Mouse (Mus musculus) forebrain, postnatal 0 days (tissue): ENCODE data around the gene Aamp. TPM values are rescaled to one million over a fixed set of nuclear protein-coding genes. Genes with fewer than 3 reads are reported as not detected.

Source experiments
- ATAC-seq: fragments of 200-750 bp; cut with Nextera tagmentation; 2 replicates; pipeline ENCODE4 v1.8.0; 2017; ENCODE audit warnings: mild to moderate bottlenecking, moderate library complexity
- DNase-seq: peaks from one replicate; pipeline ENCODE4 v3.0.0-alpha.2; 2015
- H3K27ac ChIP-seq: fragments of 300-500 bp; sonication (generic); 2 replicates; pipeline ENCODE4 v1.5.1; 2014; ENCODE audit warnings: low read depth, mild to moderate bottlenecking, antibody characterized with exemption, low read length, moderate library complexity, mixed read lengths
- H3K27me3 ChIP-seq: fragments of 300-500 bp; sonication (generic); 2 replicates; pipeline ENCODE4 v1.6.1; 2014; ENCODE audit warnings: mild to moderate bottlenecking, low read length, mixed read lengths; ENCODE audit not compliant: insufficient read depth
- H3K36me3 ChIP-seq: fragments of 300-500 bp; sonication (generic); 2 replicates; pipeline ENCODE4 v1.6.1; 2014; ENCODE audit warnings: mild to moderate bottlenecking, moderate library complexity; ENCODE audit not compliant: insufficient read depth
- H3K4me1 ChIP-seq: fragments of 300-500 bp; sonication (generic); 2 replicates; pipeline ENCODE4 v1.6.1; 2014; ENCODE audit warnings: antibody characterized with exemption; ENCODE audit not compliant: insufficient read depth
- H3K4me2 ChIP-seq: fragments of 300-500 bp; sonication (generic); 2 replicates; pipeline ENCODE4 v1.6.1; 2014; ENCODE audit warnings: low read depth, mild to moderate bottlenecking, moderate library complexity
- H3K4me3 ChIP-seq: fragments of 300-500 bp; sonication (generic); 2 replicates; pipeline ENCODE4 v1.5.1; 2014; ENCODE audit warnings: low read depth, low read length, mixed read lengths
- H3K9ac ChIP-seq: fragments of 300-500 bp; sonication (generic); 2 replicates; pipeline ENCODE4 v1.6.1; 2014; ENCODE audit warnings: mild to moderate bottlenecking
- H3K9me3 ChIP-seq: fragments of 300-500 bp; sonication (generic); 2 replicates; pipeline ENCODE4 v1.6.1; 2016; ENCODE audit warnings: low read length
- CTCF ChIP-seq: sonication (generic); IDR thresholded peaks from 2 replicates; pipeline ENCODE4 v1.5.1; 2016; ENCODE audit warnings: antibody characterized with exemption, control low read depth, low read depth
- WGBS: fragments of 180-500 bp; shearing (Covaris S2); extraction: QIAGEN DNeasy Blood & Tissue Kit; methylation state at CpG from one replicate; pipeline ENCODE4 v1.1.7; 2014; 5-methylcytosine and 5-hydroxymethylcytosine counted together
- polyA plus RNA-seq: library from polyadenylated mRNA; unstranded; fragments of >200 nt; fragmentation: Nextera tagmentation; extraction: Ambion mirVana; gene quantifications from 2 replicates; pipeline ENCODE4 v1.2.1, GENCODE M21; 2015
- total RNA-seq: library from RNA; depleted of rRNA; stranded (reverse); fragments of >200 nt; gene quantifications from 2 replicates; pipeline ENCODE4 v1.2.3, GENCODE M21; 2014

The Aamp gene
- total and polyA plus RNA-seq, 2 experiments from 2014 or later = 160 to 215 TPM

DNA sequence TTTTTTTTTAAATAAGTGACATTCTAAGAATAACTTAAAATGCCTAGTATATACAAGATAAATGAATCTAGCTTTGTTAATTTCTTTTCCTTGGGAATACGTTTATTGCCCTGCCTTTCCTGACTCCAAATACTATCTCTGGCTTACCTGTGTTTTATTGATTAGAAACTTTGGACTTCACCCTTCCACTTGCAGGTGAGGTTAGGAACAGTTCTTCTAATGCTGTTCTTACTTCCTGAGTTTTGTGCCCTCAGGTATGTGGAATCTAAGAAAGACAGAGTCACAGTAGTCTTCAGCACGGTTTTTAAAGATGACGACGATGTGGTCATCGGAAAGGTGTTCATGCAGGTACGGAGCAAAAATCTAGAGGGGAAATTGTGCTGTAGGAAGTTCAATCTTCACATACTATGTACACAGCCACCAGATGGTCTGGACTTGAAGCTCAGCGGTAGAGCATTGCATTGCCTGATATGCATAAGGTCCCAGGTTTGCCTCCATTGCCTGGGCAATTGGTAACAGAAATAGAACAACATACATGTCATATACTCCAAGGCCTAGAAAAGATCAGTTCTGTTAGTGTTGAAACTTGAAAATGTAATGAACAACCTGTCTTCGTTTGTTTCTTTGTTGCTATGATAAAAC lies 28.7 kb downstream of the Aamp start:
- no peak for TF ChIP-seq CTCF
- H3K9ac ChIP-seq = no peak overlapping the region
- ATAC-seq (no peak), DNase-seq (no peak)
- H3K9me3 ChIP-seq = no peaks in the 10 kb centered on the region
- no peak overlapping the region for H3K4me3 ChIP-seq
- no peaks in the 10 kb centered on the region for H3K27me3 ChIP-seq
- H3K4me1 ChIP-seq = no peaks in the 10 kb centered on the region
- no peak overlapping the region for H3K4me2 ChIP-seq
- peaks cover 69% of the 10 kb centered on the region for H3K36me3 ChIP-seq
- WGBS = 97% methylated on average over 8 of the region's 8 CpGs
- H3K27ac ChIP-seq = no peak overlapping the region

DNA sequence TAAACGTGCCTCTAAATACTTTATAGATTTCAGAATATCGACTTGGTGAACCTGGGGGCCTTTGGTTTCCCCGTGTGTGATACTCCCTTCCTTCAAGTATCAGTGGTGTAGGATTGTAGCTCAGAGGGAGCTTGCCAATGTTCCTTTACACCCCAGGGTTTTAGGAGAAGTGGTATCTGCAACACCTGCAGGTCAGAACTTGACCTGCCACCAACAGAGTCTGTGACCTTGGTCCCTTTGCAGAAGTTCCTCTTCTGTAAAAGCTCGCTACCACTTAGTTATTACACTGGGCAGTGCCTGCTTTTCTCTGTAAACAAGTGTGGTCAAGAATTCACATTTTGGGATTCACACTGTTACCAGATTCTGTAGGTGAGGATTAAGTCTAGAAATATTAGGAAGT lies 34.4 kb downstream of the Aamp start:
- Histone ChIP-seq H3K27ac (no peak overlapping the region), H3K4me3 (no peak overlapping the region), H3K9ac (no peak overlapping the region), H3K4me2 (no peak overlapping the region), H3K9me3 (no peaks in the 10 kb centered on the region), H3K4me1 (no peaks in the 10 kb centered on the region), H3K27me3 (no peaks in the 10 kb centered on the region), H3K36me3 (peaks cover 42% of the 10 kb centered on the region)
- 93% methylated on average over 4 of the region's 4 CpGs for WGBS
- ATAC-seq (no peak), DNase-seq (no peak)
- TF ChIP-seq CTCF = no peak

- ATAC-seq = no peak
- Histone ChIP-seq H3K27ac (no peak overlapping the region), H3K9me3 (no peaks in the 10 kb centered on the region), H3K36me3 (peaks cover 42% of the 10 kb centered on the region), H3K4me3 (no peak overlapping the region), H3K4me1 (no peaks in the 10 kb centered on the region), H3K27me3 (no peaks in the 10 kb centered on the region), H3K9ac (no peak overlapping the region), H3K4me2 (no peak overlapping the region)
- WGBS = 74% methylated on average over 5 of the region's 5 CpGs
- no peak for DNase-seq
- TF ChIP-seq CTCF = no peak
Measured at GRCm38 (mm10) chr1:74249331-74249980, 35.1 kb downstream of the Aamp start.

DNA sequence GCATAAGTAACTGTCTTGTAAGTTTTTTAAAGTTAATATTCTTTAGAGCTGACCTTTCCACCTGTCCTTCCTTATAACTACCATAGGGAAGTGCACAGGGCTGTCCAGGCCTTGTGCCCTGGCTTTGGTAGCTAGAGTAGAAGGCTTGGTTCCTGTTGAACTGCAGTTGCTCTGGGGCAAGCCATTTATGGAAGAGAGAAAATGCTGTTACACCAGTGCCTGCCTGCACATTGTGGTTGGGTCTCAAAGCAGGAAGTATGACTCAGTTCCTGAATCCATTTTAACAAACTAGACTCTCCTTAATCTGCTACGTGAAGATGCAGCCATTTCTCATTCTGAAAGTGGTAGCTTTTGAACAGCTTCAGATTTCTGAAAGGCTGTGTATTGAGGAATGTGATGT lies 35.7 kb downstream of the Aamp start:
- no peak for TF ChIP-seq CTCF
- ATAC-seq (no peak), DNase-seq (no peak)
- WGBS = 83% methylated on average over 1 of the region's 1 CpGs
- no peaks in the 10 kb centered on the region for H3K4me1 ChIP-seq
- H3K9me3 ChIP-seq = no peaks in the 10 kb centered on the region
- H3K36me3 ChIP-seq = peaks cover 36% of the 10 kb centered on the region
- H3K27me3 ChIP-seq = no peaks in the 10 kb centered on the region
- no peak overlapping the region for H3K27ac ChIP-seq
- H3K4me2 ChIP-seq = no peak overlapping the region
- no peak overlapping the region for H3K4me3 ChIP-seq
- H3K9ac ChIP-seq = no peak overlapping the region

DNA sequence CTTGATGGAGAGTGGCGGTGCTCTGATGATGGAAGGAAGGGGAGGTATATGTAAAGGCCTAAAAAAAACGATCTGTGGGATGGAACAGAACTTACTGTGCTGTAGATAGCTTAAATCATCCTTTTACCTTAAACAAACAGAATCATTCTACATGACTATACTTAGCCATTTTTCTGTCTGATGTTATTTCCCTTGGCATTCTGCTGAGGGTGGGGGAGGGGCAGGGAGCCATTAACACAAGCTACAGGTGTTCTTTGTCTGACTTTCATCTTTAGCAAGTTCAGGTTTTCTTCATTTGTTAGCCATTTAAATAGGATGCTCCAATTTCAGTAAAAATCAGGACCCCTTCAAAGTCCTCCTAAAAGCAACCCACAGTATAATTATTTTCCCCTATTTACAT lies 39.0 kb downstream of the Aamp start:
- Histone ChIP-seq H3K9ac (no peak overlapping the region), H3K27me3 (no peaks in the 10 kb centered on the region), H3K4me2 (no peak overlapping the region), H3K4me3 (no peak overlapping the region), H3K36me3 (peaks cover 16% of the 10 kb centered on the region), H3K4me1 (no peaks in the 10 kb centered on the region), H3K9me3 (no peaks in the 10 kb centered on the region), H3K27ac (no peak overlapping the region)
- ATAC-seq (no peak), DNase-seq (no peak)
- no peak for TF ChIP-seq CTCF
- WGBS = 89% methylated on average over 2 of the region's 2 CpGs

GRCm38 (mm10) chr1:74240832-74241231 lies 43.7 kb downstream of the Aamp start:
- DNase-seq (no peak), ATAC-seq (no peak)
- no peak overlapping the region for H3K4me3 ChIP-seq
- no peak for TF ChIP-seq CTCF
- no peaks in the 10 kb centered on the region for H3K9me3 ChIP-seq
- 79% methylated on average over 4 of the region's 4 CpGs for WGBS
- no peaks in the 10 kb centered on the region for H3K36me3 ChIP-seq
- no peak overlapping the region for H3K9ac ChIP-seq
- no peak overlapping the region for H3K4me2 ChIP-seq
- no peaks in the 10 kb centered on the region for H3K27me3 ChIP-seq
- H3K4me1 ChIP-seq = peaks cover 21% of the 10 kb centered on the region
- H3K27ac ChIP-seq = no peak overlapping the region

DNA sequence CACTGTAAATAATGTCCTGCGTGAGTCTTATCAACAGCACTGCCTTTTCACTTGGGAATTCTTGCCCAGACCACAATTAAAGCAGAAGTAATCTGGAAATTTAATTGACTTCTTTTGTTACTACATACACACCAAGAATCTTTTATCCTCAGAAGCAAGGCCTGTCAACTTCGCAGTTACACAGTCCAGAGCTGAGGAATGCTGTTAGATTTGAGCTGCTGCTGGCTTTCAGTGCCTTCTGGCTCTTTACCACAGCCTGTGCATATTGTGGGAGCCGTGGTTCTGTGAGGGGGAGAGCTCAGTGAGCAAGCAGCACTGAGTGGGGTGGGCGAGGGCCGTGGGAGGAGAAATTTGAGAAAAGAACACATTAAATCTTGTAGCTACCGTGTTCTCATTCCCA lies 44.2 kb downstream of the Aamp start:
- TF ChIP-seq CTCF = no peak
- H3K4me2 ChIP-seq = 0 out of 2 replicates have a peak overlapping the region, but pooled peaks have one; percentile 19
- peaks cover 21% of the 10 kb centered on the region for H3K4me1 ChIP-seq
- ATAC-seq (no peak; the same call in 1 of the 2 replicates), DNase-seq (no peak)
- 50% methylated on average over 6 of the region's 6 CpGs for WGBS
- no peak overlapping the region for H3K9ac ChIP-seq
- no peaks in the 10 kb centered on the region for H3K27me3 ChIP-seq
- no peak overlapping the region for H3K4me3 ChIP-seq
- H3K27ac ChIP-seq = no peak overlapping the region
- no peaks in the 10 kb centered on the region for H3K36me3 ChIP-seq
- H3K9me3 ChIP-seq = no peaks in the 10 kb centered on the region
